Mouse (Mus musculus) heart, adult 8-10 months (tissue): ENCODE results near the gene Rnaset2b. TPM values are rescaled to one million over a fixed set of nuclear protein-coding genes. Genes with fewer than 3 reads are reported as not detected.

Experiments
- total RNA-seq, 4 experiments: library from RNA; stranded (reverse); gene quantifications; 2 replicates each; pipeline ENCODE4 v1.2.4; 2022

Rnaset2b gene
- total RNA-seq, 4 experiments from 2014 or later: 180 to 197 (median 191) TPM

Other genes with a start within 250 kb of the Rnaset2b start
- 10 to 100 TPM; 29.1 to 38.7 (median 33.9) TPM for gene Ezr, start 187.8 kb upstream of the Rnaset2b start, total RNA-seq
- gene Rsph3b, start 22.0 kb upstream of the Rnaset2b start, total RNA-seq: 10 to 100 TPM; 50.1 to 55.1 (median 53.5) TPM
- 10 to 100 TPM in 2 of 4 experiments, 1 to 10 TPM in 2; 9.5 to 14.3 (median 10.5) TPM for gene Tagap1, start 9.5 kb upstream of the Rnaset2b start, total RNA-seq
- not detected for gene Gm49721, start 8.3 kb downstream of the Rnaset2b start, total RNA-seq
- gene Gm1604a, start 54.9 kb downstream of the Rnaset2b start, total RNA-seq: not detected
- gene Rps6ka2, start 199.5 kb downstream of the Rnaset2b start, total RNA-seq: 10 to 100 TPM; 44.5 to 56.3 (median 52.4) TPM